Mouse (Mus musculus): ENCODE measurements around the gene Ly6g5c. TPM values are rescaled to one million over a fixed set of nuclear protein-coding genes. Genes with fewer than 3 reads are reported as not detected.

The Ly6g5c gene
- polyA plus RNA-seq, 2 experiments, result not detected

- H3K4me3 ChIP-seq (replicated peaks; ENCODE audit: low read length), result no peak overlapping the region
- peaks cover 14% of the 10 kb centered on the region for H3K27me3 ChIP-seq (ENCODE audit: control insufficient read depth, insufficient read depth, low read length)
- H3K27ac ChIP-seq (replicated peaks; ENCODE audit: low read depth, low read length), result no peak overlapping the region
- TF ChIP-seq POLR2A (IDR thresholded peaks at IDR 0.05; ENCODE audit: borderline replicate concordance, extremely low read depth, insufficient read depth, insufficient read length), result no peak
- DNase-seq (ENCODE audit: low spot score) (no peak), ATAC-seq (ENCODE audit: low FRiP score, low read depth) (no peak)
- H3K4me1 ChIP-seq (ENCODE audit: control insufficient read depth, insufficient read depth, low read length), result peaks cover 27% of the 10 kb centered on the region
- H3K36me3 ChIP-seq (ENCODE audit: control insufficient read depth, insufficient read depth, low read length), result peaks cover 49% of the 10 kb centered on the region
- WGBS, result 80% methylated on average over 8 of the region's 8 CpGs
- H3K9me3 ChIP-seq (ENCODE audit: control insufficient read depth, low read length), result no peaks in the 10 kb centered on the region
- H3K9ac ChIP-seq (ENCODE audit: low read depth, low read length, severe bottlenecking), result no peak overlapping the region
- no peak overlapping the region for H3K4me2 ChIP-seq (replicated peaks; ENCODE audit: low read depth, low read length, severe bottlenecking)
Measured at GRCm38 (mm10) chr17:35061299-35061698, 46.8 kb upstream of the Ly6g5c start.

GRCm38 (mm10) chr17:35063466-35063865 is 44.6 kb upstream of the Ly6g5c start:
- H3K27me3 ChIP-seq (ENCODE audit: control insufficient read depth, insufficient read depth, low read length), result peaks cover 23% of the 10 kb centered on the region
- no peak overlapping the region for H3K27ac ChIP-seq (replicated peaks; ENCODE audit: low read depth, low read length)
- ATAC-seq (ENCODE audit: low FRiP score, low read depth) (no peak), DNase-seq (ENCODE audit: low spot score) (no peak)
- H3K4me3 ChIP-seq (replicated peaks; ENCODE audit: low read length), result no peak overlapping the region
- no peak for TF ChIP-seq POLR2A (IDR thresholded peaks at IDR 0.05; ENCODE audit: borderline replicate concordance, extremely low read depth, insufficient read depth, insufficient read length)
- no peak overlapping the region for H3K4me2 ChIP-seq (replicated peaks; ENCODE audit: low read depth, low read length, severe bottlenecking)
- H3K36me3 ChIP-seq (ENCODE audit: control insufficient read depth, insufficient read depth, low read length), result peaks cover 32% of the 10 kb centered on the region
- no peak overlapping the region for H3K9ac ChIP-seq (ENCODE audit: low read depth, low read length, severe bottlenecking)
- H3K9me3 ChIP-seq (ENCODE audit: control insufficient read depth, low read length), result no peaks in the 10 kb centered on the region
- 91% methylated on average over 3 of the region's 3 CpGs for WGBS
- H3K4me1 ChIP-seq (ENCODE audit: control insufficient read depth, insufficient read depth, low read length), result peaks cover 27% of the 10 kb centered on the region

- H3K4me2 ChIP-seq (replicated peaks; ENCODE audit: low read depth, low read length, severe bottlenecking), result peak overlapping the region; percentile 56
- WGBS, result 26% methylated on average over 10 of the region's 10 CpGs
- no peaks in the 10 kb centered on the region for H3K9me3 ChIP-seq (ENCODE audit: control insufficient read depth, low read length)
- 0 out of 2 replicates have a peak overlapping the region, but pooled peaks have one; percentile 25 for H3K9ac ChIP-seq (ENCODE audit: low read depth, low read length, severe bottlenecking)
- DNase-seq (ENCODE audit: low spot score) (no peak), ATAC-seq (ENCODE audit: low FRiP score, low read depth) (no peak)
- H3K4me1 ChIP-seq (ENCODE audit: control insufficient read depth, insufficient read depth, low read length), result peaks cover 27% of the 10 kb centered on the region
- H3K4me3 ChIP-seq (replicated peaks; ENCODE audit: low read length), result peak overlapping the region; percentile 25; the same call in 1 of the 2 replicates
- no peak for TF ChIP-seq POLR2A (IDR thresholded peaks at IDR 0.05; ENCODE audit: borderline replicate concordance, extremely low read depth, insufficient read depth, insufficient read length)
- peaks cover 32% of the 10 kb centered on the region for H3K36me3 ChIP-seq (ENCODE audit: control insufficient read depth, insufficient read depth, low read length)
- H3K27ac ChIP-seq (replicated peaks; ENCODE audit: low read depth, low read length), result 0 out of 2 replicates have a peak overlapping the region, but pooled peaks have one; percentile 20
- peaks cover 23% of the 10 kb centered on the region for H3K27me3 ChIP-seq (ENCODE audit: control insufficient read depth, insufficient read depth, low read length)
Measured at GRCm38 (mm10) chr17:35064378-35064877, 43.7 kb upstream of the Ly6g5c start.

GRCm38 (mm10) chr17:35064951-35065947 is 42.8 kb upstream of the Ly6g5c start, which contains the start of gene Ly6g6c:
Gene Ly6g6c, plus strand, starts transcription at chr17:35065388.
- H3K4me2 ChIP-seq (replicated peaks; ENCODE audit: low read depth, low read length, severe bottlenecking), result peak within 1 kb of the TSS; percentile 56
- WGBS, result 2% methylated on average over 45 of the region's 48 CpGs
- H3K36me3 ChIP-seq (ENCODE audit: control insufficient read depth, insufficient read depth, low read length), result peaks cover 30% of the 10 kb centered on the region
- H3K4me1 ChIP-seq (ENCODE audit: control insufficient read depth, insufficient read depth, low read length), result peaks cover 24% of the 10 kb centered on the region
- DNase-seq (ENCODE audit: low spot score) (no peak), ATAC-seq (ENCODE audit: low FRiP score, low read depth) (peak; percentile 43; the same call in 1 of the 2 replicates)
- H3K9me3 ChIP-seq (ENCODE audit: control insufficient read depth, low read length), result no peaks in the 10 kb centered on the region
- H3K27me3 ChIP-seq (ENCODE audit: control insufficient read depth, insufficient read depth, low read length), result peaks cover 23% of the 10 kb centered on the region
- no peak for TF ChIP-seq POLR2A (IDR thresholded peaks at IDR 0.05; ENCODE audit: borderline replicate concordance, extremely low read depth, insufficient read depth, insufficient read length)
- peak within 1 kb of the TSS; percentile 25 for H3K4me3 ChIP-seq (replicated peaks; ENCODE audit: low read length)
- peak within 1 kb of the TSS; percentile 25 for H3K9ac ChIP-seq (ENCODE audit: low read depth, low read length, severe bottlenecking)
- peak within 1 kb of the TSS; percentile 20; the same call in 1 of the 2 replicates for H3K27ac ChIP-seq (replicated peaks; ENCODE audit: low read depth, low read length)

GRCm38 (mm10) chr17:35066084-35066483 is 42.0 kb upstream of the Ly6g5c start, which contains the start of gene Mpig6b:
Gene Mpig6b, minus strand, starts transcription at chr17:35066184.
- Histone ChIP-seq H3K4me1 (ENCODE audit: control insufficient read depth, insufficient read depth, low read length) (peaks cover 15% of the 10 kb centered on the region), H3K27me3 (ENCODE audit: control insufficient read depth, insufficient read depth, low read length) (peaks cover 23% of the 10 kb centered on the region), H3K36me3 (ENCODE audit: control insufficient read depth, insufficient read depth, low read length) (peaks cover 22% of the 10 kb centered on the region), H3K9me3 (ENCODE audit: control insufficient read depth, low read length) (no peaks in the 10 kb centered on the region), H3K9ac (ENCODE audit: low read depth, low read length, severe bottlenecking) (peak within 1 kb of the TSS; percentile 25), H3K4me2 (replicated peaks; ENCODE audit: low read depth, low read length, severe bottlenecking) (peak within 1 kb of the TSS; percentile 56), H3K27ac (replicated peaks; ENCODE audit: low read depth, low read length) (peak within 1 kb of the TSS; percentile 20; the same call in 1 of the 2 replicates), H3K4me3 (replicated peaks; ENCODE audit: low read length) (peak within 1 kb of the TSS; percentile 25)
- DNase-seq (ENCODE audit: low spot score) (no peak), ATAC-seq (ENCODE audit: low FRiP score, low read depth) (no peak)
- WGBS, result 51% methylated on average over 10 of the region's 10 CpGs
- no peak for TF ChIP-seq POLR2A (IDR thresholded peaks at IDR 0.05; ENCODE audit: borderline replicate concordance, extremely low read depth, insufficient read depth, insufficient read length)
